Mouse (Mus musculus): Measurements from ENCODE around the gene Sec11a. TPM values are rescaled to one million over a fixed set of nuclear protein-coding genes. Genes with fewer than 3 reads are reported as not detected.

Sec11a gene
- total RNA-seq, 2 experiments from 2014 or later = 25.1 to 29.4 TPM

DNA sequence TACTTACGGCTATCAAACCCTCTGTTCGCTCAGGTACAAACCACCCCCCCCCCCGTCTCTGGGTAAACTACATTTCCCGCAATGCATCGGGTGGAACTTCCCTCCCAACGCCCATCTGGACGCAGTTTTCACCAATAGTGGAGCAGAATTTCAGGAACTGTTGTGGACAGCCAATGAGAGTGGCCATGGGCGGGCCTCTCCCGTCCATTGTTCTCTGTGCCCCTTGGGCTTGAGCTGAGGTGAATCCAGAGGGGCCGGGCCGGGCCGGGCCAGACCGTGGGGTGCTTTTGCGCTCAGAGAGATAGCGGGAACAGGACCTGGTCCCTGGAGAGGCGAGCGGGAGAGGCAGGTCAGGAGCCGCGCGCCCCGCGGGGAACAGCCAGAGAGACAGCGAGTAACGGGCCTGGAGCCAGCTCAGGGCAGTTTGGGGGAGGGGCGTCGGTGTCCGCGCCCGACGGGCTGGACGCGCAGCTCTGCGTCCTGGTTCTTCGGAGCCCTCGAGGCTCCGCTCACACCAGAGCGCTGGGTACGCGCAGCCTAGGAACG lies 86.8 kb downstream of the Sec11a start, which contains the start of gene Zscan2:
Gene Zscan2, plus strand, starts transcription at position 192 of the 546 bp plus-strand sequence.
- DNase-seq (ENCODE audit: low spot score) = peak; percentile 90

DNA sequence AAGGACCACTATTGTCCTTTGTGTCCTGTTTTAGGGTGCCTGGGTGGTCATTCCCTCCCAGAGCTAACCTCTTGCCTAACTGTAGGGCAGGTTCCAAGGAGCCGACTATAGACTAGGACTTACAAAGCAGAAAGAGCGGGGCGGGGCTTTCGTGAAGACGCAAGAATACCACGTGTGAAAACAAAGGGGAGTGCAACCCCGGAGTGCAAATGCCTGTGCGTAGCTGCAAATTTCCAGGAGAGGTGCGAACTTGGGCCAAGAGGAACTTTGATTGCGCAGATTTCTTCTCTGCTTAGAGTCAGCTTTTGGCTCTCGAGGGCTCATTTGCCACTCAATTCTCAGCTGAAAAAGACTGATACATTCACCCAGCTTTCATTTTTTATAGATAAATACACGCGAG lies 87.4 kb downstream of the Sec11a start:
- DNase-seq (ENCODE audit: low spot score) = peak; percentile 37

- DNase-seq (ENCODE audit: low spot score) = peak; percentile 81
These were observed 90.4 kb downstream of the Sec11a start for GRCm38 (mm10) chr7:80857181-80857580.

GRCm38 (mm10) chr7:80855316-80855715 lies 92.3 kb downstream of the Sec11a start:
- no peak for DNase-seq (ENCODE audit: low spot score)

Other genes starting within 250 kb of the Sec11a start
- gene Iqgap1, start 121.8 kb downstream of the Sec11a start, total RNA-seq (2021) = 10 to 100 TPM; 12.1 to 16.8 TPM
- 1 to 10 TPM; 1.5 to 2.1 TPM for gene Zscan2, start 86.9 kb downstream of the Sec11a start, total RNA-seq (2021)
- 1 to 10 TPM; 3.1 to 3.3 TPM for gene Wdr73, start 46.5 kb downstream of the Sec11a start, total RNA-seq (2021)
- gene Nmb, start 42.7 kb downstream of the Sec11a start, total RNA-seq (2021) = 10 to 100 TPM in 1 of 2 experiments, 1 to 10 TPM in 1; 3.8 to 10.7 TPM
- gene Zfp592, start 45.9 kb upstream of the Sec11a start, total RNA-seq (2021) = 10 to 100 TPM; 15.2 to 15.5 TPM
- 100 to 1,000 TPM; 286 to 347 TPM for gene Alpk3, start 109.8 kb upstream of the Sec11a start, total RNA-seq (2021)
- gene Slc28a1, start 167.0 kb upstream of the Sec11a start, total RNA-seq (2021) = under 1 TPM; 0.25 to 0.40 TPM